Mouse (Mus musculus): ENCODE measurements around the gene Fam92b. TPM values are rescaled to one million over a fixed set of nuclear protein-coding genes. Genes with fewer than 3 reads are reported as not detected.
A peak's percentile ranks its signal among the peaks of the same experiment; 100 is the strongest.

Gene Fam92b
- not detected in 2 replicates for polyA plus RNA-seq (2015; fragmentation: Nextera tagmentation; extraction: Ambion mirVana)

- peak; percentile 57 for ATAC-seq (ENCODE audit: insufficient number of reproducible peaks, low FRiP score, low TSS enrichment, low read depth)
- H3K4me3 ChIP-seq: no peak within 1 kb of the TSS
- WGBS: 3% methylated on average over 23 of the region's 26 CpGs
- peak within 1 kb of the TSS; percentile 29 for H3K4me2 ChIP-seq
- H3K27me3 ChIP-seq: peaks cover 36% of the 10 kb centered on the region
- no peak within 1 kb of the TSS for H3K9ac ChIP-seq
- peaks cover 40% of the 10 kb centered on the region for H3K4me1 ChIP-seq
- H3K9me3 ChIP-seq: no peaks in the 10 kb centered on the region
- H3K36me3 ChIP-seq: no peaks in the 10 kb centered on the region
- no peak within 1 kb of the TSS for H3K27ac ChIP-seq
Observed at GRCm38 (mm10) chr8:120177318-120178123, at the start of gene Fam92b. Fam92b (minus strand) TSS chr8:120177466.

DNA sequence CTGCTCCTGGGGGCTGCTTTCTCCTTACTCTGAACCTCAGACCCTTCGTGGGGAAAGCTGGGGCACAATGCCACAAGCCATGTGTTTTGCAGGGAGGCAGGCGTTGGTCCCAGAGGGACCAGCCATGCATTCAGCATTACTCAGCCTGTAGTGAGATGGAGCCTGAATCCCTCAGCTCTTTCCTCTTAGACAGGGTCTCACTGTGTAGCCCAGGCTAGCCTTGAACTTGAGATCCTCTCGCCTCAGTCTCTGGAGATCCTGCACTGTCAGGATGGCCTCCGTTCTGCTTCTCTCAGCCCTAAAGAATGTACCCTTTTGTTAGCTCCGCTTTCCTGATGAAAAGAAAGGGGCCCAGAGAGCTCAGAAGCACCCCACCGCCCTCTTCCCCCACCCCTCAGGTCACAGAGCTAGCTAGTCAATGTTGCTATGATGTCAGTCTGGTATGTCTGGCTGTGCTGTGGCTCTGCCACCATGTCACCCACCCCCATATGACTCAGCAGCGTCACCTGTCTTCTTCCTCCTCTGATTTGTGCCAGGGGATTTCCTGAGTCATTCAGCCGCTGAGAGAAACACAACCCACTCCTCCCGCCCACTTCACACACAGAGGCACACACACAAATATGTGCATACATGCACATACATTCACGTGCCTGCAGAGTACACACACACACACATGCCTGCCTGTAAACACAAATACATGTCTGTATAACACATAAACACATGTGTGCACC is 48.3 kb upstream of the Fam92b start:
- Histone ChIP-seq H3K9me3 (no peaks in the 10 kb centered on the region), H3K4me2 (no peak overlapping the region), H3K4me3 (no peak overlapping the region), H3K4me1 (peaks cover 52% of the 10 kb centered on the region), H3K27ac (peak overlapping the region; percentile 28; the same call in 1 of the 2 replicates), H3K9ac (no peak overlapping the region), H3K36me3 (no peaks in the 10 kb centered on the region), H3K27me3 (peaks cover 8% of the 10 kb centered on the region; the same call in 1 of the 2 replicates)
- 43% methylated on average over 10 of the region's 10 CpGs for WGBS
- ATAC-seq (ENCODE audit: insufficient number of reproducible peaks, low FRiP score, low TSS enrichment, low read depth): no peak

- 35% methylated on average over 11 of the region's 11 CpGs for WGBS
- H3K9me3 ChIP-seq: no peaks in the 10 kb centered on the region
Observed at GRCm38 (mm10) chr8:120224521-120225420, 47.5 kb upstream of the Fam92b start.

DNA sequence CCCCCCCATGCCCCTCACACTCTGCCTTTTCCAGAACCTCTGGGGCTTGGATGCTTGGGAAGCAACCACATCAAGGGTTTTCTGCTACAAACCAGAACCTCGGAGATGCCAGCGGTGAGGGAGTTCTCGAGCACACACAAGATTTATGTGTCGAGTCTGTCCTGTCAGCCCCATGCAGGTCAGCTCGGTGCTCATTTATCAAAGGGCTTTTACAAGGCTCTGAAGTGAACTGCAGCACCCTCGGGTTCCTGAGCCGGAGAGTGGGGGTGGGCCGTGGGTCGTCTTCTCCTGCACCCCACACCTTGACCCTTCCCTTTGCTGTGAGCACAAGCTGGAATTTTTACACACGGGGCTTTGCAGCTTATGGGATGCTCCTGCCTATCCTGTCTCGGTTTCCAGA is 45.3 kb upstream of the Fam92b start:
- H3K27me3 ChIP-seq: no peaks in the 10 kb centered on the region; the same call in 1 of the 2 replicates
- no peak overlapping the region for H3K27ac ChIP-seq
- 21% methylated on average over 11 of the region's 11 CpGs for WGBS
- H3K4me1 ChIP-seq: peaks cover 34% of the 10 kb centered on the region
- ATAC-seq (ENCODE audit: insufficient number of reproducible peaks, low FRiP score, low TSS enrichment, low read depth): no peak
- no peak overlapping the region for H3K4me3 ChIP-seq
- H3K4me2 ChIP-seq: no peak overlapping the region
- no peak overlapping the region for H3K9ac ChIP-seq
- no peaks in the 10 kb centered on the region for H3K9me3 ChIP-seq
- no peaks in the 10 kb centered on the region for H3K36me3 ChIP-seq

More at GRCm38 (mm10) chr8:120224521-120225420, 47.5 kb upstream of the Fam92b start:
- ATAC-seq (ENCODE audit: insufficient number of reproducible peaks, low FRiP score, low TSS enrichment, low read depth): no peak
- H3K36me3 ChIP-seq: no peaks in the 10 kb centered on the region
- H3K4me2 ChIP-seq: no peak overlapping the region
- H3K27ac ChIP-seq: 0 out of 2 replicates have a peak overlapping the region, but pooled peaks have one; percentile 47
- no peak overlapping the region for H3K9ac ChIP-seq
- H3K4me1 ChIP-seq: peaks cover 44% of the 10 kb centered on the region
- H3K27me3 ChIP-seq: peaks cover 6% of the 10 kb centered on the region; the same call in 1 of the 2 replicates
- H3K4me3 ChIP-seq: no peak overlapping the region

GRCm38 (mm10) chr8:120216855-120217830 is 39.9 kb upstream of the Fam92b start:
- Histone ChIP-seq H3K4me1 (peaks cover 32% of the 10 kb centered on the region), H3K4me2 (no peak overlapping the region), H3K27ac (peak overlapping the region; percentile 72), H3K4me3 (no peak overlapping the region; the same call in 1 of the 2 replicates), H3K9me3 (no peaks in the 10 kb centered on the region), H3K36me3 (no peaks in the 10 kb centered on the region), H3K9ac (no peak overlapping the region), H3K27me3 (no peaks in the 10 kb centered on the region; the same call in 1 of the 2 replicates)
- ATAC-seq (ENCODE audit: insufficient number of reproducible peaks, low FRiP score, low TSS enrichment, low read depth): peak; percentile 76
- 12% methylated on average over 13 of the region's 13 CpGs for WGBS

DNA sequence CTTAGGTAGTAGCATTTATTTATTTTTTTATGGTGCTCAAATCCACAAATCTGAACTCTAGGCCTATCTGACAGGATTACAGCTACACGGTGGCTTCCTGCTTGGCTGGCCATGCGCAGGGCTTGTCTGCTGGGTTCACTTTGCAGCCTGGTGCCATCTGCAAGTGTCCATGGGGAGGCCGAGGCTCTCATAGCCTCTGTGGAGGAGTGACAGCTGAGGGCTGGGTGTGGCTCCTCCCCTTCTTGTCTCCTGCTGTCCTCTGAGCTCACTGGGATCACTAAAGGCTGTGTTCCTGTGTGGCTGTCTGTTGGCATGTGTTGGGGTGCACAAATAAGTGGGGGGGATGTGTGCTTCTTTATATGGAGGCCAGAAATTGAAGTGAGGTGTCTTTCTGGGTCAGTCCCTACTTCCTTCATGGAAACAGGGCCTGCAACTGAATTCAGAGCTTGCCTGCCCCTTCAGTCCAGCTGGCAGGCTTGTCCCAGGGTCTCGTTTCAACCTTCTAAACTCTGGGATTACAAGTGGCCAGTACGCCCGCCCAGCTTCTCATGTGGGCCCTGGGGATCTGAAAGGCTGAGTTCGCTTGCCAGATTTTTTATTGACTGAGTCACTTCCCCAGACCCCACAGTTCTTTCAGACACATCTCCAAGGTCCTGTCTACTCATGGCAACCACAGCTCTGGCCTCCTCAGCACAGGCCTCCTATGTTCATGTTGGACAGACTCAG is 38.3 kb upstream of the Fam92b start:
- peaks cover 44% of the 10 kb centered on the region for H3K4me1 ChIP-seq
- H3K4me3 ChIP-seq: no peak overlapping the region
- H3K27ac ChIP-seq: peak overlapping the region; percentile 64
- no peak overlapping the region for H3K4me2 ChIP-seq
- H3K36me3 ChIP-seq: no peaks in the 10 kb centered on the region
- no peak overlapping the region for H3K9ac ChIP-seq
- H3K9me3 ChIP-seq: no peaks in the 10 kb centered on the region
- ATAC-seq (ENCODE audit: insufficient number of reproducible peaks, low FRiP score, low TSS enrichment, low read depth): no peak
- no peaks in the 10 kb centered on the region for H3K27me3 ChIP-seq
- 33% methylated on average over 7 of the region's 7 CpGs for WGBS

GRCm38 (mm10) chr8:120213939-120214338 is 36.7 kb upstream of the Fam92b start:
- ATAC-seq (ENCODE audit: insufficient number of reproducible peaks, low FRiP score, low TSS enrichment, low read depth): no peak
- no peak overlapping the region for H3K9ac ChIP-seq
- H3K36me3 ChIP-seq: no peaks in the 10 kb centered on the region
- 75% methylated on average over 5 of the region's 5 CpGs for WGBS
- no peak overlapping the region for H3K27ac ChIP-seq
- H3K27me3 ChIP-seq: no peaks in the 10 kb centered on the region
- H3K4me3 ChIP-seq: no peak overlapping the region
- H3K4me1 ChIP-seq: peaks cover 51% of the 10 kb centered on the region
- no peak overlapping the region for H3K4me2 ChIP-seq
- no peaks in the 10 kb centered on the region for H3K9me3 ChIP-seq

GRCm38 (mm10) chr8:120213229-120213628 is 36.0 kb upstream of the Fam92b start:
- no peak overlapping the region for H3K9ac ChIP-seq
- H3K4me2 ChIP-seq: no peak overlapping the region
- H3K27ac ChIP-seq: no peak overlapping the region
- no peak for ATAC-seq (ENCODE audit: insufficient number of reproducible peaks, low FRiP score, low TSS enrichment, low read depth)
- no peak overlapping the region for H3K4me3 ChIP-seq
- peaks cover 52% of the 10 kb centered on the region for H3K4me1 ChIP-seq
- 92% methylated on average over 3 of the region's 3 CpGs for WGBS
- H3K9me3 ChIP-seq: no peaks in the 10 kb centered on the region
- H3K36me3 ChIP-seq: no peaks in the 10 kb centered on the region
- no peaks in the 10 kb centered on the region for H3K27me3 ChIP-seq

GRCm38 (mm10) chr8:120212596-120212995 is 35.3 kb upstream of the Fam92b start:
- Histone ChIP-seq H3K27ac (no peak overlapping the region), H3K4me1 (peaks cover 54% of the 10 kb centered on the region), H3K9ac (no peak overlapping the region), H3K4me2 (no peak overlapping the region), H3K9me3 (no peaks in the 10 kb centered on the region), H3K4me3 (no peak overlapping the region), H3K36me3 (no peaks in the 10 kb centered on the region), H3K27me3 (no peaks in the 10 kb centered on the region)
- ATAC-seq (ENCODE audit: insufficient number of reproducible peaks, low FRiP score, low TSS enrichment, low read depth): no peak
- 88% methylated on average over 7 of the region's 7 CpGs for WGBS

GRCm38 (mm10) chr8:120211345-120211744 is 34.1 kb upstream of the Fam92b start:
- Histone ChIP-seq H3K4me3 (no peak overlapping the region), H3K27me3 (no peaks in the 10 kb centered on the region), H3K9ac (no peak overlapping the region), H3K27ac (no peak overlapping the region), H3K4me2 (no peak overlapping the region), H3K9me3 (no peaks in the 10 kb centered on the region), H3K4me1 (peaks cover 42% of the 10 kb centered on the region), H3K36me3 (no peaks in the 10 kb centered on the region)
- 26% methylated on average over 3 of the region's 4 CpGs for WGBS
- 0 out of 2 replicates have a peak, but pooled peaks have one; percentile 7 for ATAC-seq (ENCODE audit: insufficient number of reproducible peaks, low FRiP score, low TSS enrichment, low read depth)
